Mouse (Mus musculus): Measurements from ENCODE around the gene Prkn. TPM values are rescaled to one million over a fixed set of nuclear protein-coding genes. Genes with fewer than 3 reads are reported as not detected.

Gene Prkn
- polyA plus RNA-seq, 1 experiment: 0.58 TPM

- 75% methylated on average over 8 of the region's 8 CpGs for WGBS
- Histone ChIP-seq H3K27ac (ENCODE audit: insufficient read depth, low read depth, low read length) (no peak overlapping the region), H3K36me3 (ENCODE audit: control insufficient read depth, insufficient read depth, low read length) (no peaks in the 10 kb centered on the region), H3K4me3 (ENCODE audit: low read depth, low read length) (no peak overlapping the region), H3K27me3 (ENCODE audit: control insufficient read depth, insufficient read depth, low read length) (no peaks in the 10 kb centered on the region), H3K4me1 (ENCODE audit: control insufficient read depth, insufficient read depth, insufficient read length, low read length) (no peaks in the 10 kb centered on the region)
- TF ChIP-seq CTCF (IDR thresholded peaks at IDR 0.05; ENCODE audit: extremely low read depth, insufficient read length, insufficient replicate concordance, low read depth, low read length): no peak
- no peak for TF ChIP-seq POLR2A (IDR thresholded peaks at IDR 0.05; ENCODE audit: low read depth, low read length)
Observed at GRCm38 (mm10) chr17:11087823-11088222, 247.6 kb downstream of the Prkn start.

GRCm38 (mm10) chr17:11089361-11089760 is 249.2 kb downstream of the Prkn start:
- TF ChIP-seq CTCF (IDR thresholded peaks at IDR 0.05; ENCODE audit: extremely low read depth, insufficient read length, insufficient replicate concordance, low read depth, low read length) (no peak), POLR2A (IDR thresholded peaks at IDR 0.05; ENCODE audit: low read depth, low read length) (no peak)
- no peaks in the 10 kb centered on the region for H3K36me3 ChIP-seq (ENCODE audit: control insufficient read depth, insufficient read depth, low read length)

GRCm38 (mm10) chr17:11092900-11093299 is 252.7 kb downstream of the Prkn start:
- H3K27ac ChIP-seq (ENCODE audit: insufficient read depth, low read depth, low read length): no peak overlapping the region
- H3K4me1 ChIP-seq (ENCODE audit: control insufficient read depth, insufficient read depth, insufficient read length, low read length): no peaks in the 10 kb centered on the region
- 26% methylated on average over 6 of the region's 6 CpGs for WGBS
- no peak for TF ChIP-seq CTCF (IDR thresholded peaks at IDR 0.05; ENCODE audit: extremely low read depth, insufficient read length, insufficient replicate concordance, low read depth, low read length)
- no peak for TF ChIP-seq POLR2A (IDR thresholded peaks at IDR 0.05; ENCODE audit: low read depth, low read length)
- no peaks in the 10 kb centered on the region for H3K27me3 ChIP-seq (ENCODE audit: control insufficient read depth, insufficient read depth, low read length)
- H3K36me3 ChIP-seq (ENCODE audit: control insufficient read depth, insufficient read depth, low read length): no peaks in the 10 kb centered on the region
- no peak overlapping the region for H3K4me3 ChIP-seq (ENCODE audit: low read depth, low read length)

More at GRCm38 (mm10) chr17:11089361-11089760, 249.2 kb downstream of the Prkn start:
- 72% methylated on average over 6 of the region's 6 CpGs for WGBS
- no peaks in the 10 kb centered on the region for H3K4me1 ChIP-seq (ENCODE audit: control insufficient read depth, insufficient read depth, insufficient read length, low read length)
- no peak overlapping the region for H3K27ac ChIP-seq (ENCODE audit: insufficient read depth, low read depth, low read length)
- no peaks in the 10 kb centered on the region for H3K27me3 ChIP-seq (ENCODE audit: control insufficient read depth, insufficient read depth, low read length)
- H3K4me3 ChIP-seq (ENCODE audit: low read depth, low read length): no peak overlapping the region

- no peaks in the 10 kb centered on the region for H3K36me3 ChIP-seq (ENCODE audit: control insufficient read depth, insufficient read depth, low read length)
- H3K27ac ChIP-seq (ENCODE audit: insufficient read depth, low read depth, low read length): no peak overlapping the region
- TF ChIP-seq POLR2A (IDR thresholded peaks at IDR 0.05; ENCODE audit: low read depth, low read length): no peak
- TF ChIP-seq CTCF (IDR thresholded peaks at IDR 0.05; ENCODE audit: extremely low read depth, insufficient read length, insufficient replicate concordance, low read depth, low read length): no peak
- no peaks in the 10 kb centered on the region for H3K4me1 ChIP-seq (ENCODE audit: control insufficient read depth, insufficient read depth, insufficient read length, low read length)
- 54% methylated on average over 3 of the region's 3 CpGs for WGBS
- no peaks in the 10 kb centered on the region for H3K27me3 ChIP-seq (ENCODE audit: control insufficient read depth, insufficient read depth, low read length)
- H3K4me3 ChIP-seq (ENCODE audit: low read depth, low read length): no peak overlapping the region
Observed at GRCm38 (mm10) chr17:11093321-11093720, 253.1 kb downstream of the Prkn start.

GRCm38 (mm10) chr17:11107007-11107406 is 266.8 kb downstream of the Prkn start:
- H3K4me3 ChIP-seq (ENCODE audit: low read depth, low read length): no peak overlapping the region
- WGBS: 72% methylated on average over 3 of the region's 3 CpGs
- TF ChIP-seq POLR2A (IDR thresholded peaks at IDR 0.05; ENCODE audit: low read depth, low read length) (no peak), CTCF (IDR thresholded peaks at IDR 0.05; ENCODE audit: extremely low read depth, insufficient read length, insufficient replicate concordance, low read depth, low read length) (no peak)
- no peaks in the 10 kb centered on the region for H3K4me1 ChIP-seq (ENCODE audit: control insufficient read depth, insufficient read depth, insufficient read length, low read length)
- H3K27ac ChIP-seq (ENCODE audit: insufficient read depth, low read depth, low read length): no peak overlapping the region
- H3K27me3 ChIP-seq (ENCODE audit: control insufficient read depth, insufficient read depth, low read length): no peaks in the 10 kb centered on the region
- H3K36me3 ChIP-seq (ENCODE audit: control insufficient read depth, insufficient read depth, low read length): no peaks in the 10 kb centered on the region

GRCm38 (mm10) chr17:11107916-11108315 is 267.7 kb downstream of the Prkn start:
- Histone ChIP-seq H3K4me3 (ENCODE audit: low read depth, low read length) (no peak overlapping the region), H3K27ac (ENCODE audit: insufficient read depth, low read depth, low read length) (no peak overlapping the region), H3K36me3 (ENCODE audit: control insufficient read depth, insufficient read depth, low read length) (no peaks in the 10 kb centered on the region), H3K27me3 (ENCODE audit: control insufficient read depth, insufficient read depth, low read length) (no peaks in the 10 kb centered on the region), H3K4me1 (ENCODE audit: control insufficient read depth, insufficient read depth, insufficient read length, low read length) (no peaks in the 10 kb centered on the region)
- WGBS: 65% methylated on average over 2 of the region's 2 CpGs
- TF ChIP-seq CTCF (IDR thresholded peaks at IDR 0.05; ENCODE audit: extremely low read depth, insufficient read length, insufficient replicate concordance, low read depth, low read length) (no peak), POLR2A (IDR thresholded peaks at IDR 0.05; ENCODE audit: low read depth, low read length) (no peak)

GRCm38 (mm10) chr17:11117508-11117907 is 277.3 kb downstream of the Prkn start:
- TF ChIP-seq CTCF (IDR thresholded peaks at IDR 0.05; ENCODE audit: extremely low read depth, insufficient read length, insufficient replicate concordance, low read depth, low read length) (no peak), POLR2A (IDR thresholded peaks at IDR 0.05; ENCODE audit: low read depth, low read length) (no peak)
- H3K27me3 ChIP-seq (ENCODE audit: control insufficient read depth, insufficient read depth, low read length): no peaks in the 10 kb centered on the region
- 73% methylated on average over 10 of the region's 10 CpGs for WGBS
- H3K4me1 ChIP-seq (ENCODE audit: control insufficient read depth, insufficient read depth, insufficient read length, low read length): no peaks in the 10 kb centered on the region
- H3K4me3 ChIP-seq (ENCODE audit: low read depth, low read length): no peak overlapping the region
- no peaks in the 10 kb centered on the region for H3K36me3 ChIP-seq (ENCODE audit: control insufficient read depth, insufficient read depth, low read length)
- H3K27ac ChIP-seq (ENCODE audit: insufficient read depth, low read depth, low read length): no peak overlapping the region

Data from small intestine, adult 2 months (tissue).